Mouse (Mus musculus) C2C12 (cell line): Measurements from ENCODE around the gene Myh1. TPM values are rescaled to one million over a fixed set of nuclear protein-coding genes. Genes with fewer than 3 reads are reported as not detected.
A peak's percentile ranks its signal among the peaks of the same experiment; 100 is the strongest.

ENCODE experiments used
- H3K27me3 ChIP-seq: one replicate; pipeline ENCODE4 v1.6.1; 2011; ENCODE audit not compliant: control insufficient read depth, insufficient read depth, insufficient read length
- H3K36me3 ChIP-seq: one replicate; pipeline ENCODE4 v1.6.1; 2011; ENCODE audit not compliant: control insufficient read depth, insufficient read depth
- H3K4me3 ChIP-seq: one replicate; pipeline ENCODE4 v1.5.1; 2011; ENCODE audit warnings: mild to moderate bottlenecking, control low read depth; ENCODE audit not compliant: poor library complexity, insufficient read depth, severe bottlenecking
- H3K79me2 ChIP-seq: one replicate; pipeline ENCODE4 v1.6.1; 2011; ENCODE audit not compliant: control insufficient read depth, insufficient read depth
- H3K79me3 ChIP-seq: one replicate; pipeline ENCODE4 v1.6.1; 2011; ENCODE audit warnings: low read depth, control low read depth
- H3ac ChIP-seq: one replicate; pipeline ENCODE3; 2011; ENCODE audit warnings: low read depth; ENCODE audit not compliant: control insufficient read depth, insufficient read length
- CEBPB ChIP-seq: IDR thresholded peaks from one replicate; pipeline ENCODE4 v1.6.1; 2011; ENCODE audit warnings: low read depth, mild to moderate bottlenecking, control low read depth, moderate library complexity
- CTCF ChIP-seq: IDR thresholded peaks from one replicate; pipeline ENCODE4 v1.5.1; 2011; ENCODE audit not compliant: control insufficient read depth, insufficient read depth, insufficient read length
- FOSL1 ChIP-seq: IDR thresholded peaks from one replicate; pipeline ENCODE4 v1.8.0; 2011; ENCODE audit warnings: mild to moderate bottlenecking, low read length; ENCODE audit not compliant: poor library complexity, insufficient read depth, severe bottlenecking
- MAX ChIP-seq: IDR thresholded peaks from one replicate; pipeline ENCODE4 v1.6.1; 2011; ENCODE audit warnings: mild to moderate bottlenecking, control low read depth
- MYOD1 ChIP-seq: IDR thresholded peaks from one replicate; pipeline ENCODE4 v1.6.1; 2011; ENCODE audit warnings: low read depth; ENCODE audit not compliant: control insufficient read depth, insufficient read length
- MYOG ChIP-seq: IDR thresholded peaks from one replicate; pipeline ENCODE4 v1.6.1; 2011; ENCODE audit not compliant: control insufficient read depth, insufficient read length; ENCODE audit errors: extremely low read depth
- USF1 ChIP-seq: IDR thresholded peaks from one replicate; pipeline ENCODE4 v1.6.1; 2011; ENCODE audit warnings: low read depth, mild to moderate bottlenecking, control low read depth, moderate library complexity
- long read RNA-seq, 2 experiments: library from polyadenylated mRNA; unstranded; transcript quantifications; one replicate each; pipeline ENCODE4 v2.0.0; 2019 to 2020
- polyA plus RNA-seq: library from polyadenylated mRNA; unstranded; fragments of >200 nt; fragmentation: generic; extraction: Trizol; gene quantifications from one replicate; pipeline ENCODE4 v1.2.1, GENCODE M21; 2012; ENCODE audit warnings: missing spikeins

The Myh1 gene
- 0.02 TPM for polyA plus RNA-seq
- long read RNA-seq, experiment 1, partial matches to known transcripts, result 3 of 3 reads
- long read RNA-seq, experiment 1, other reads (novel, unspliced or antisense), result 0 of 3 reads
- long read RNA-seq, experiment 2, result 0 reads

- Histone ChIP-seq H3K27me3 (no peaks in the 10 kb centered on the region), H3K79me2 (no peaks in the 10 kb centered on the region), H3K79me3 (no peaks in the 10 kb centered on the region), H3ac (no peak within 1 kb of the TSS), H3K4me3 (no peak within 1 kb of the TSS), H3K36me3 (no peaks in the 10 kb centered on the region)
- TF ChIP-seq CEBPB (no peak), MYOD1 (no peak), USF1 (no peak), MYOG (no peak), MAX (no peak), FOSL1 (no peak), CTCF (no peak)
Measured at GRCm38 (mm10) chr11:67199752-67200151, at the start of gene Myh1. Gene Myh1, plus strand, starts transcription at chr11:67200052.

GRCm38 (mm10) chr11:67150237-67150636 lies 49.6 kb upstream of the Myh1 start:
- Histone ChIP-seq H3K79me2 (no peaks in the 10 kb centered on the region), H3K36me3 (no peaks in the 10 kb centered on the region), H3K27me3 (no peaks in the 10 kb centered on the region), H3K79me3 (no peaks in the 10 kb centered on the region), H3ac (no peak overlapping the region), H3K4me3 (no peak overlapping the region)
- no peak for TF ChIP-seq USF1
- TF ChIP-seq MYOG, result no peak
- TF ChIP-seq FOSL1, result no peak
- no peak for TF ChIP-seq CEBPB
- TF ChIP-seq CTCF, result no peak
- no peak for TF ChIP-seq MAX
- no peak for TF ChIP-seq MYOD1

GRCm38 (mm10) chr11:67151159-67151558 lies 48.7 kb upstream of the Myh1 start:
- H3ac ChIP-seq, result no peak overlapping the region
- no peaks in the 10 kb centered on the region for H3K79me3 ChIP-seq
- no peak for TF ChIP-seq MYOD1
- no peak for TF ChIP-seq CTCF
- TF ChIP-seq MYOG, result no peak
- TF ChIP-seq USF1, result no peak
- no peak for TF ChIP-seq FOSL1
- TF ChIP-seq MAX, result no peak
- no peak for TF ChIP-seq CEBPB
- no peak overlapping the region for H3K4me3 ChIP-seq
- no peaks in the 10 kb centered on the region for H3K79me2 ChIP-seq
- no peaks in the 10 kb centered on the region for H3K27me3 ChIP-seq
- no peaks in the 10 kb centered on the region for H3K36me3 ChIP-seq

GRCm38 (mm10) chr11:67151651-67152630 lies 47.9 kb upstream of the Myh1 start:
- Histone ChIP-seq H3K36me3 (no peaks in the 10 kb centered on the region), H3K79me2 (no peaks in the 10 kb centered on the region), H3K27me3 (no peaks in the 10 kb centered on the region), H3ac (no peak overlapping the region), H3K4me3 (no peak overlapping the region), H3K79me3 (no peaks in the 10 kb centered on the region)
- TF ChIP-seq MYOD1 (no peak), CEBPB (no peak), FOSL1 (no peak), USF1 (peak; percentile 70), CTCF (no peak), MYOG (no peak)

- H3ac ChIP-seq, result no peak overlapping the region
- H3K27me3 ChIP-seq, result no peaks in the 10 kb centered on the region
- TF ChIP-seq CEBPB (no peak), CTCF (no peak), USF1 (no peak), MYOG (no peak), MAX (no peak), FOSL1 (no peak), MYOD1 (no peak)
- no peaks in the 10 kb centered on the region for H3K79me2 ChIP-seq
- H3K36me3 ChIP-seq, result no peaks in the 10 kb centered on the region
- H3K79me3 ChIP-seq, result no peaks in the 10 kb centered on the region
- no peak overlapping the region for H3K4me3 ChIP-seq
Measured at GRCm38 (mm10) chr11:67153123-67153522, 46.7 kb upstream of the Myh1 start.
